In the genomic region with DNA sequence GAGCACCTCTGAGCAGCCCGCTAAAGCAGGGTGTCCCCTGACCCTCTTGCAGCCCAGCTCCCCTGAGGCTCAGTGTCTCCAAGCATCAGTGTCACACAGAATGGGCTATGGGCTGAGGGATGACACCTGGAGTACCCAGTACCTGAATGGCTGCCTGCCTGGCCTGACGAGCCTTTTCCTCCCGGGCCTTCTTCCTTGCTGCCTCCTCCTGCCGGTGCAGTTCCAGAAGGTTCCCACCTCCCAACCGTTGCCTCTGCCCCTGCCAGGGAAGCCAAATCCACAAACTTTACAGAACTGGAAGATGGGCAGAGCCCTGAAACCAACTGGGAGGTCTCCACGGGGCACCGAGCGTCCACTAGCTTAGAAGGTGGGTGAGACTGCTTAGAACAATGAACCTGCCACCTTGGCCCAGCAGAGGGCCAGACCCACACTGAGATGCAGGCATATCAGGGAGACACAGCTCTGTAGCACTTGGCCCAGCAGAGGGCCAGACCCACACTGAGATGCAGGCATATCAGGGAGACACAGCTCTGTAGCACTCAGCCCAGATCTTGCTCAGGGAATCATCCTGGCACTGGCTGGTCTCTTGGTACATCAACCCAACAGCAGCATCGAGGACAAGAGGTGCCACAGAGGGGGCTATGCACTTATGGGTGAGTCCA, we compare ENCODE assay signal across 18 mouse cellular contexts. TPM values are rescaled to one million over a fixed set of nuclear protein-coding genes. Genes with fewer than 3 reads are reported as not detected.
DNase-seq lines count a peak whose midpoint lies in the region; ATAC-seq and TF ChIP-seq lines count a peak whose summit lies in the region.
"Had no signal": no experiment of that assay in that cellular context is flagged by ENCODE, and none has a peak within 500 bp of the region (broad histone marks: within the 10 kb centered on the region; RNA-seq: fewer than 3 reads in every experiment).

No protein-coding gene starts in this region.

- no peaks in the 10 kb centered on the region for H3K27me3 ChIP-seq in hindbrain, embryonic 14.5 days (ENCODE audit: control insufficient read depth, insufficient read depth, low read length)
- H3K27me3 ChIP-seq in hindbrain, embryonic 12.5 days: peaks cover 5% of the 10 kb centered on the region
- H3K27me3 ChIP-seq in lung, postnatal 0 days (replicated peaks; ENCODE audit: insufficient read depth, low read length): no peaks in the 10 kb centered on the region
- H3K27me3 ChIP-seq: forebrain, embryonic 15.5 days; kidney, embryonic 15.5 days; neural tube, embryonic 15.5 days had no signal

- no peak overlapping the region for H3K27ac ChIP-seq in hindbrain, embryonic 14.5 days
- H3K27ac ChIP-seq in hindbrain, embryonic 12.5 days: no peak overlapping the region
- no peak overlapping the region for H3K27ac ChIP-seq in lung, postnatal 0 days (ENCODE audit: low read length)
- H3K27ac ChIP-seq: forebrain, embryonic 15.5 days; kidney, embryonic 15.5 days; neural tube, embryonic 15.5 days had no signal

- TF ChIP-seq EP300 in lung, postnatal 0 days (IDR thresholded peaks at IDR 0.05): no peak

- ATAC-seq in hindbrain, embryonic 14.5 days (ENCODE audit: low FRiP score): no peak
- ATAC-seq in hindbrain, embryonic 12.5 days (ENCODE audit: low FRiP score): no peak
- no peak for ATAC-seq in lung, postnatal 0 days
- ATAC-seq: forebrain, embryonic 15.5 days had no signal

- no peak overlapping the region for H3K4me3 ChIP-seq in hindbrain, embryonic 14.5 days (replicated peaks; ENCODE audit: low read length)
- no peak overlapping the region for H3K4me3 ChIP-seq in hindbrain, embryonic 12.5 days
- H3K4me3 ChIP-seq in lung, postnatal 0 days (ENCODE audit: low read depth, low read length): no peak overlapping the region
- H3K4me3 ChIP-seq: embryonic facial prominence, embryonic 10.5 days; forebrain, embryonic 15.5 days; kidney, embryonic 15.5 days; midbrain, embryonic 10.5 days; myocyte; neural tube, embryonic 15.5 days had no signal

- H3K4me2 ChIP-seq in hindbrain, embryonic 14.5 days (replicated peaks): no peak overlapping the region
- H3K4me2 ChIP-seq in hindbrain, embryonic 12.5 days (replicated peaks): no peak overlapping the region
- no peak overlapping the region for H3K4me2 ChIP-seq in lung, postnatal 0 days (replicated peaks; ENCODE audit: low read depth, low read length)
- H3K4me2 ChIP-seq: forebrain, embryonic 15.5 days; kidney, embryonic 15.5 days; neural tube, embryonic 15.5 days had no signal

- H3K9me3 ChIP-seq in hindbrain, embryonic 14.5 days (ENCODE audit: control insufficient read depth, low read length): no peaks in the 10 kb centered on the region
- H3K9me3 ChIP-seq in hindbrain, embryonic 12.5 days (replicated peaks): no peaks in the 10 kb centered on the region
- no peaks in the 10 kb centered on the region for H3K9me3 ChIP-seq in lung, postnatal 0 days (ENCODE audit: low read length)
- H3K9me3 ChIP-seq: embryonic facial prominence, embryonic 10.5 days; forebrain, embryonic 15.5 days; kidney, embryonic 15.5 days; midbrain, embryonic 10.5 days; neural tube, embryonic 15.5 days had no signal

- peak; percentile 47 for TF ChIP-seq CTCF in lung, postnatal 0 days (IDR thresholded peaks at IDR 0.05)

- no peak for DNase-seq in hindbrain, embryonic 14.5 days (ENCODE audit: low spot score)
- DNase-seq in lung, postnatal 0 days (ENCODE audit: low spot score): no peak
- DNase-seq in lung, postnatal 25 days (ENCODE audit: low spot score): no peak
- peak; percentile 15 for DNase-seq in NIH3T3 (ENCODE audit: low read depth)
- no peak for DNase-seq in ovary, postnatal 10 days (ENCODE audit: low spot score)
- DNase-seq in right cerebral cortex, postnatal 4 days: no peak
- DNase-seq: adrenal gland, adult 8-10 months; cerebellum, adult 11 months; cerebellum, postnatal 25 days; gastrocnemius, postnatal 10 days; lung, postnatal 14 days had no signal

- H3K4me1 ChIP-seq in hindbrain, embryonic 14.5 days (replicated peaks; ENCODE audit: control insufficient read depth, insufficient read depth, low read length): 0 out of 2 replicates have a peak, but pooled peaks cover 4% of the 10 kb centered on the region
- H3K4me1 ChIP-seq in hindbrain, embryonic 12.5 days: peaks cover 16% of the 10 kb centered on the region
- no peaks in the 10 kb centered on the region for H3K4me1 ChIP-seq in lung, postnatal 0 days (ENCODE audit: insufficient read depth, low read depth, low read length)
- H3K4me1 ChIP-seq: forebrain, embryonic 15.5 days had no signal

- peaks cover 84% of the 10 kb centered on the region for H3K36me3 ChIP-seq in hindbrain, embryonic 14.5 days (replicated peaks; ENCODE audit: control insufficient read depth, insufficient read depth)
- peaks cover 84% of the 10 kb centered on the region for H3K36me3 ChIP-seq in hindbrain, embryonic 12.5 days
- peaks cover 14% of the 10 kb centered on the region; the same call in 1 of the 2 replicates for H3K36me3 ChIP-seq in lung, postnatal 0 days (ENCODE audit: insufficient read depth, low read length)

- H3K9ac ChIP-seq in hindbrain, embryonic 14.5 days: 0 out of 2 replicates have a peak overlapping the region, but pooled peaks have one; percentile 3
- no peak overlapping the region for H3K9ac ChIP-seq in hindbrain, embryonic 12.5 days
- no peak overlapping the region for H3K9ac ChIP-seq in lung, postnatal 0 days (replicated peaks; ENCODE audit: low read depth)
- H3K9ac ChIP-seq: forebrain, embryonic 15.5 days; kidney, embryonic 15.5 days; neural tube, embryonic 15.5 days had no signal

- 96% methylated on average over 9 of the region's 9 CpGs for WGBS in hindbrain, embryonic 14.5 days
- WGBS in hindbrain, embryonic 12.5 days: 92% methylated on average over 9 of the region's 9 CpGs
- 87% methylated on average over 9 of the region's 9 CpGs for WGBS in lung, postnatal 0 days

RNA-seq across cellular contexts. Expression of a gene that starts 13.5 kb away (rescaled TPM):
- polyA plus RNA-seq in hindbrain, embryonic 14.5 days (2014; fragmentation: Nextera tagmentation; extraction: Ambion mirVana): 27.8 and 28.1 TPM in 2 replicates
- polyA plus RNA-seq in hindbrain, embryonic 12.5 days (2016; fragmentation: Nextera tagmentation; extraction: Ambion mirVana): 39.5 and 47.3 TPM in 2 replicates
- polyA plus RNA-seq in lung, postnatal 0 days (2015; fragmentation: Nextera tagmentation; extraction: Ambion mirVana): 7.6 and 9.6 TPM in 2 replicates

RNA-seq across cellular contexts. Expression of a gene that starts 25.4 kb away (rescaled TPM):
- 17.7 and 20.1 TPM in 2 replicates for polyA plus RNA-seq in hindbrain, embryonic 14.5 days (2014; fragmentation: Nextera tagmentation; extraction: Ambion mirVana)
- 17.3 and 22.0 TPM in 2 replicates for polyA plus RNA-seq in hindbrain, embryonic 12.5 days (2016; fragmentation: Nextera tagmentation; extraction: Ambion mirVana)
- polyA plus RNA-seq in lung, postnatal 0 days (2015; fragmentation: Nextera tagmentation; extraction: Ambion mirVana): 8.2 TPM in 2 replicates

RNA-seq across cellular contexts. Expression of a gene that starts 25.6 kb away (rescaled TPM):
- polyA plus RNA-seq in hindbrain, embryonic 14.5 days (2014; fragmentation: Nextera tagmentation; extraction: Ambion mirVana): 47.5 and 62.8 TPM in 2 replicates
- polyA plus RNA-seq in hindbrain, embryonic 12.5 days (2016; fragmentation: Nextera tagmentation; extraction: Ambion mirVana): 45.8 and 52.7 TPM in 2 replicates
- polyA plus RNA-seq in lung, postnatal 0 days (2015; fragmentation: Nextera tagmentation; extraction: Ambion mirVana): 69.6 and 76.9 TPM in 2 replicates

RNA-seq across cellular contexts. Expression of a gene that starts 26.1 kb away (rescaled TPM):
- 45.3 and 49.1 TPM in 2 replicates for polyA plus RNA-seq in hindbrain, embryonic 14.5 days (2014; fragmentation: Nextera tagmentation; extraction: Ambion mirVana)
- 12.6 and 13.5 TPM in 2 replicates for polyA plus RNA-seq in hindbrain, embryonic 12.5 days (2016; fragmentation: Nextera tagmentation; extraction: Ambion mirVana)
- 1.4 and 1.7 TPM in 2 replicates for polyA plus RNA-seq in lung, postnatal 0 days (2015; fragmentation: Nextera tagmentation; extraction: Ambion mirVana)
